Mouse (Mus musculus): ENCODE measurements at regions not wholly inside any gene's neighbourhood (a gene's known extent, or its start where the extent isn't known, plus 50 kb on each side); places are given as distances from the start of the nearest gene placed in this dataset.

DNA sequence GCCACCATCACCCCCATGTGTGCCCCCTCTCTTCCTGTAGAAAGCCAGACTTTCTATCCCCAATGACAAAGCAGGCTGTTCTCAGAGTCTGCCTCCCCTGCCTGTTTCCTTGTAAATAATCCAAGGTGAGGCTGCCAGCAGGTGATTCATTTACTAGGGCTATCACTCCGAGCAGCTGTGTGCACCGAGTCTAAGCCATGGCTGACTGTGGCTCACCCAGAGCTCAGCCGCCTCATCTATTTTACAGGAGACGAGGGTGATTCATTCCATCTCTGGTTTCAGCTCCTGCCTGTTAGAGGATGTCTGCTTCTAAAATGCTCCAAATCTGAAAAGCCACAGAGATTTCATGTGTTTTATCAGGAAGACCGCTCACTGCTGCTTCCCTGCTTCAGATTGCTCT, 88.5 kb upstream of the Tpm1 start:
- Histone ChIP-seq H3K4me1 (replicated peaks) (peaks cover 25% of the 10 kb centered on the region), H3K36me3 (no peaks in the 10 kb centered on the region), H3K9me3 (replicated peaks) (no peaks in the 10 kb centered on the region), H3K9ac (no peak overlapping the region), H3K4me3 (no peak overlapping the region), H3K27me3 (no peaks in the 10 kb centered on the region), H3K4me2 (no peak overlapping the region), H3K27ac (no peak overlapping the region)
- WGBS, result 43% methylated on average over 5 of the region's 5 CpGs
- no peak for ATAC-seq (replicated peaks; ENCODE audit: insufficient number of reproducible peaks, insufficient read depth, low FRiP score, low read depth)

DNA sequence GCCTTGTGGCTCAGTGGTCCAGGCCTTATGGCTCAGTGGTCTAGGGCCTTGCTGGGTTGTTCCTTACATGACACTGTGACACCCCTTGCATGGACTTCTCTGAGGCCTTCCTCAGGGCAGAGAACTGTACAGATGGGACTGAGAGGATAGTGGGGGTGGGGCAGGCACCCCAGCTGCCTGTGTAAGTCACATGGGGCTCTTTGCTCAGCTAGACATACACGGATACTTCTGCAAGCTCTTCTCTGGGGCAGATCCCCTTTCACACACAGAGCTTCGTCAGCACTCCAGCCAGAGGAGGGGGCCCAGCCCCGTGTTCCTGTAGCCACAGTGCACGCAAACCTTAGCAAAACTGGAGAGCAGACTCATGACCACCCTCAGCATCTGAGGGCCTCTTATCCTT, 87.9 kb upstream of the Tpm1 start:
- no peaks in the 10 kb centered on the region for H3K27me3 ChIP-seq
- H3K4me3 ChIP-seq, result no peak overlapping the region
- peaks cover 25% of the 10 kb centered on the region for H3K4me1 ChIP-seq (replicated peaks)
- H3K27ac ChIP-seq, result no peak overlapping the region
- no peak for ATAC-seq (replicated peaks; ENCODE audit: insufficient number of reproducible peaks, insufficient read depth, low FRiP score, low read depth)
- H3K36me3 ChIP-seq, result no peaks in the 10 kb centered on the region
- no peak overlapping the region for H3K4me2 ChIP-seq
- H3K9ac ChIP-seq, result no peak overlapping the region
- WGBS, result 49% methylated on average over 4 of the region's 4 CpGs
- H3K9me3 ChIP-seq (replicated peaks), result no peaks in the 10 kb centered on the region

DNA sequence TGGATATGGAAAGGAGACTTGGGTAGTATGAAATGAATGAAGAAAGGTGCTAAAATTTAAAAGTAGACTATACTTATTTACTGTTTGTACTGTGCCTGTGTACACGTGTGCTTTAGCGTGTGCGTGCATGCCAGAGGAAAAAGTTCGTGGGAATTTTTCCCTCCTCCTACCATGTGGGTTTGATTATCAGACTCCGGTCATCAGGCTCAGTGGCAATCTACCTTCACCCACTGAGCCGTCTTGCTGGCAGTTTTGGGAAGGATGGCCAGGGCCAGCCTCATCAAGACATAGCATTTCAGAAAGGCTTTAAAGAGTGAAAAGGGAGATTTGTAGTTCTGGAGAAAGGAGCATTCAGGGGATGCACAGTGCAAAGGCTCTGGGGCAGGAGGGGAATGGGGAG, 87.0 kb upstream of the Tpm1 start:
- H3K36me3 ChIP-seq, result no peaks in the 10 kb centered on the region
- no peaks in the 10 kb centered on the region for H3K9me3 ChIP-seq (replicated peaks)
- H3K27ac ChIP-seq, result no peak overlapping the region
- H3K9ac ChIP-seq, result no peak overlapping the region
- ATAC-seq (replicated peaks; ENCODE audit: insufficient number of reproducible peaks, insufficient read depth, low FRiP score, low read depth), result no peak
- no peak overlapping the region for H3K4me3 ChIP-seq
- peaks cover 25% of the 10 kb centered on the region for H3K4me1 ChIP-seq (replicated peaks)
- WGBS, result 84% methylated on average over 6 of the region's 6 CpGs
- H3K27me3 ChIP-seq, result no peaks in the 10 kb centered on the region
- no peak overlapping the region for H3K4me2 ChIP-seq

DNA sequence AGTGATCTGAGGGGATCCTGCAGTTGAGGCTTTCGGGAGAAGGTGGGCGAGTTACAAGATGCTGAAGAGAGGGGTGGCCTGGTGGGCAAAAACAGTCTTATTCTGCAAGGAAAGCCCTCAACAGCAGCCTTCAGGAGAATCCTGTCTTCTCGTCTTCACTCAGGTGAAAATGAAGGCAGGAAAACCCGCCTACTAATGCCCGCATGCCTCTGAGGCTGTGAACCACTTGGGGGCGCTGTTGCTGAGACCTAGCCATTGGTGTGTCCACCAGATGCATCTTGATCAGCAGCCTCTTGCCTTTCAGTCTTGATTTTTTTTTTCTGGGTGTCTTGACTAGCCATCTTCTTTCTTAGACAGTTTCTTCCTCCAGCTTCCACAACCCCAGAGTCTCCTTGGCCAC, 85.2 kb upstream of the Tpm1 start:
- ATAC-seq (replicated peaks; ENCODE audit: insufficient number of reproducible peaks, insufficient read depth, low FRiP score, low read depth), result no peak
- WGBS, result 75% methylated on average over 6 of the region's 6 CpGs

GRCm38 (mm10) chr9:67132370-67132769, 83.2 kb upstream of the Tpm1 start:
- H3K4me3 ChIP-seq, result no peak overlapping the region
- H3K9ac ChIP-seq, result no peak overlapping the region
- H3K9me3 ChIP-seq (replicated peaks), result no peaks in the 10 kb centered on the region
- H3K27ac ChIP-seq, result no peak overlapping the region
- no peaks in the 10 kb centered on the region for H3K36me3 ChIP-seq
- H3K4me1 ChIP-seq (replicated peaks), result peaks cover 7% of the 10 kb centered on the region; the same call in 1 of the 2 replicates
- 49% methylated on average over 5 of the region's 5 CpGs for WGBS
- ATAC-seq (replicated peaks; ENCODE audit: insufficient number of reproducible peaks, insufficient read depth, low FRiP score, low read depth), result no peak
- no peak overlapping the region for H3K4me2 ChIP-seq
- no peaks in the 10 kb centered on the region for H3K27me3 ChIP-seq

More for the DNA sequence above, 85.2 kb upstream of the Tpm1 start:
- Histone ChIP-seq H3K4me3 (no peak overlapping the region), H3K4me2 (no peak overlapping the region), H3K36me3 (no peaks in the 10 kb centered on the region), H3K4me1 (replicated peaks) (peaks cover 12% of the 10 kb centered on the region; the same call in 1 of the 2 replicates), H3K9ac (no peak overlapping the region), H3K27ac (no peak overlapping the region), H3K27me3 (no peaks in the 10 kb centered on the region), H3K9me3 (replicated peaks) (no peaks in the 10 kb centered on the region)

GRCm38 (mm10) chr9:67130730-67131440, 81.7 kb upstream of the Tpm1 start:
- H3K4me3 ChIP-seq, result no peak overlapping the region
- WGBS, result 75% methylated on average over 8 of the region's 8 CpGs
- ATAC-seq (replicated peaks; ENCODE audit: insufficient number of reproducible peaks, insufficient read depth, low FRiP score, low read depth), result no peak

GRCm38 (mm10) chr9:67129891-67130290, 80.7 kb upstream of the Tpm1 start:
- ATAC-seq (replicated peaks; ENCODE audit: insufficient number of reproducible peaks, insufficient read depth, low FRiP score, low read depth), result no peak
- Histone ChIP-seq H3K4me3 (no peak overlapping the region), H3K9me3 (replicated peaks) (no peaks in the 10 kb centered on the region), H3K4me2 (no peak overlapping the region), H3K9ac (no peak overlapping the region), H3K27ac (no peak overlapping the region), H3K27me3 (no peaks in the 10 kb centered on the region), H3K36me3 (no peaks in the 10 kb centered on the region), H3K4me1 (replicated peaks) (no peaks in the 10 kb centered on the region)
- 82% methylated on average over 3 of the region's 3 CpGs for WGBS

More at GRCm38 (mm10) chr9:67130730-67131440, 81.7 kb upstream of the Tpm1 start:
- no peaks in the 10 kb centered on the region for H3K27me3 ChIP-seq
- no peaks in the 10 kb centered on the region for H3K4me1 ChIP-seq (replicated peaks)
- H3K9me3 ChIP-seq (replicated peaks), result no peaks in the 10 kb centered on the region
- H3K9ac ChIP-seq, result no peak overlapping the region
- no peaks in the 10 kb centered on the region for H3K36me3 ChIP-seq
- no peak overlapping the region for H3K4me2 ChIP-seq
- no peak overlapping the region for H3K27ac ChIP-seq

DNA sequence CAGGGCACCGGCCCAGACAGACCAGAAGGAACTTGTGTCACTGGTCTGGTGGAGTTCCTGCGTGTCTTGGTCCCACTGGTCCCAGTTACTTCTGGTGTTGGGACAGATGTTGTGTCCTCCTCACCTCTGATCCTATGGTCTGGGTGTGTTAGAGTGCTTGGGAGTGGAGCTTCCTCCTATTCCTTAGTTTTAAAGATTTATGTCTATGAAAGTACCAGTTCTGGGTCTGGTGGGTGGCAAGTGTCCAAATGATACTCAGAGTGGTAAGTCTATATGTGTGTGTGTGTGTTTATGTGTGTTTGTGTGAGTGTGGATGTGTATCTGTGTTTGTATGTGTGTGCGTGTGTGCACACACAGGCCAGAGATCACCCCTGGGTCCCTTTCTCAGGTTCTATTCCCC, 79.9 kb upstream of the Tpm1 start:
- H3K9me3 ChIP-seq (replicated peaks), result no peaks in the 10 kb centered on the region
- H3K27ac ChIP-seq, result no peak overlapping the region
- H3K27me3 ChIP-seq, result no peaks in the 10 kb centered on the region
- 86% methylated on average over 3 of the region's 3 CpGs for WGBS
- H3K4me1 ChIP-seq (replicated peaks), result no peaks in the 10 kb centered on the region
- no peak overlapping the region for H3K9ac ChIP-seq
- H3K36me3 ChIP-seq, result no peaks in the 10 kb centered on the region
- no peak for ATAC-seq (replicated peaks; ENCODE audit: insufficient number of reproducible peaks, insufficient read depth, low FRiP score, low read depth)
- H3K4me3 ChIP-seq, result no peak overlapping the region
- no peak overlapping the region for H3K4me2 ChIP-seq

GRCm38 (mm10) chr9:67121691-67122090, 72.5 kb upstream of the Tpm1 start:
- Histone ChIP-seq H3K4me2 (no peak overlapping the region), H3K27ac (no peak overlapping the region), H3K4me1 (replicated peaks) (0 out of 2 replicates have a peak, but pooled peaks cover 3% of the 10 kb centered on the region), H3K9me3 (replicated peaks) (no peaks in the 10 kb centered on the region), H3K4me3 (no peak overlapping the region), H3K9ac (no peak overlapping the region), H3K36me3 (no peaks in the 10 kb centered on the region), H3K27me3 (no peaks in the 10 kb centered on the region)
- ATAC-seq (replicated peaks; ENCODE audit: insufficient number of reproducible peaks, insufficient read depth, low FRiP score, low read depth), result no peak
- WGBS, result 86% methylated on average over 7 of the region's 7 CpGs

DNA sequence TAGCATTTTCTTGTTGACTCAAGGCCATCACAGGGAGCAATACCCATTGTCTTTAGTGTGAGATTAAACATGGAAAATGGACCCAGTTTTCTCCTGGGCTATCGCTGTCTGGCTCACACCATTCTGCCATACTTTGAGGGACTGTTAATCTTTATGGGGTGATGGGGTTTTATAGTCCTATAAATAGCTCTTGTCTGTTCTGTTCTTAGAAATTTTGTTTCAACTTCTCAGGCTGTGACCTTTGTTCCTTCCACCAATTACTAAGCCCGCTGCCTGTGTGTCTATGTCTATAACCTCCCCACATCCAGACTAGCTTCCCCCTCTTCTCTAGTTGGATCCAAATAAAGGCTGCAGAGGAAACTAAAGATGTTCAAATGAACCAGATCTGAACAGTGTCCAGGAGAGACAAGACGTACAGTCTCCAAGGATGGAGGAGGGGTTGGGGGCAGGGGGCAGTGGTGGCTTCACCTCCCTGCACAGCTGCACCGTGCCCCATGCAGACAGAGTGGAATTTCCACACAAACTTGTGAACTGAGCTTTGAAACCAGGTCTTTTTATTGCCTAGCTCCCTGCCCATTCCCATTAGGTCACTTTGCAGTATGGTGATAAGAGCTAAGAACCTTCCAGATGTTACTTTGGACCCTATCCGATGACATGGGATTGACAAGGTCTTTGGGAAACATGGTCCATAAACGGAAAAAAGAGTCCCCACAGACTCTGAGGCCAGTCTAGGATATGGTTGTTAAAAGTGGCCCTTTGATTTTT, 69.9 kb upstream of the Tpm1 start:
- Histone ChIP-seq H3K4me3 (no peak overlapping the region), H3K4me2 (no peak overlapping the region), H3K27ac (no peak overlapping the region), H3K27me3 (no peaks in the 10 kb centered on the region), H3K4me1 (replicated peaks) (peaks cover 11% of the 10 kb centered on the region), H3K36me3 (no peaks in the 10 kb centered on the region), H3K9ac (no peak overlapping the region), H3K9me3 (replicated peaks) (no peaks in the 10 kb centered on the region)
- no peak for ATAC-seq (replicated peaks; ENCODE audit: insufficient number of reproducible peaks, insufficient read depth, low FRiP score, low read depth)
- 61% methylated on average over 6 of the region's 6 CpGs for WGBS

DNA sequence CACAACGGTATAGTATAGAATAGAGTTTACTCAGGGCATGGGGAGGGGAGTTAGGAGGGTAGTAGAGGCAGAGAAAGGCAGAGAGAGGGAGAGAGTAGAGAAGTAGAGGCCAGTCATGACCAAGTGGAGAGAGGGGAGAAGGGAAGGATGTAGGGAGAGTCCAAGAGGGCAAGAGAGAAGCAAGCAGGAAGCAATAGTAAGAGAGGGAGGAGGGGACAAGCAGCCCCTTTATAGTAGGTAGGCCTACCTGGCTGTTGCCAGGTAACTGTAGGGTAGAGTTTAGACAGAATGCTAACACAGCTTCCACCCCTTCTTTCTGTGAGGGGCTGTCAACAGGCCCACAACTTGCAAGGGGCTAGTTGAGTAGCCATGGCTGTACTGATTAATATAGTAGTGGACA, 69.2 kb upstream of the Tpm1 start:
- WGBS, result 90% methylated on average over 1 of the region's 1 CpGs
- H3K4me2 ChIP-seq, result no peak overlapping the region
- no peaks in the 10 kb centered on the region for H3K36me3 ChIP-seq
- H3K27me3 ChIP-seq, result no peaks in the 10 kb centered on the region
- no peak overlapping the region for H3K9ac ChIP-seq
- H3K4me1 ChIP-seq (replicated peaks), result peaks cover 11% of the 10 kb centered on the region
- H3K4me3 ChIP-seq, result no peak overlapping the region
- H3K27ac ChIP-seq, result no peak overlapping the region
- ATAC-seq (replicated peaks; ENCODE audit: insufficient number of reproducible peaks, insufficient read depth, low FRiP score, low read depth), result no peak
- no peaks in the 10 kb centered on the region for H3K9me3 ChIP-seq (replicated peaks)

- no peak overlapping the region for H3K4me2 ChIP-seq
- H3K27me3 ChIP-seq, result no peaks in the 10 kb centered on the region
- no peak overlapping the region for H3K27ac ChIP-seq
- H3K4me3 ChIP-seq, result no peak overlapping the region
- no peaks in the 10 kb centered on the region for H3K36me3 ChIP-seq
- 50% methylated on average over 5 of the region's 5 CpGs for WGBS
- H3K9ac ChIP-seq, result no peak overlapping the region
- no peaks in the 10 kb centered on the region for H3K9me3 ChIP-seq (replicated peaks)
- no peak for ATAC-seq (replicated peaks; ENCODE audit: insufficient number of reproducible peaks, insufficient read depth, low FRiP score, low read depth)
- peaks cover 11% of the 10 kb centered on the region for H3K4me1 ChIP-seq (replicated peaks)
Measured at GRCm38 (mm10) chr9:67117639-67118038, 68.4 kb upstream of the Tpm1 start.
